Mouse (Mus musculus): ENCODE measurements around the gene Smo. TPM values are rescaled to one million over a fixed set of nuclear protein-coding genes. Genes with fewer than 3 reads are reported as not detected.
A peak's percentile ranks its signal among the peaks of the same experiment; 100 is the strongest.

Smo gene
- polyA plus RNA-seq, 1 experiment from 2014 or later, result 18.8 TPM

DNA sequence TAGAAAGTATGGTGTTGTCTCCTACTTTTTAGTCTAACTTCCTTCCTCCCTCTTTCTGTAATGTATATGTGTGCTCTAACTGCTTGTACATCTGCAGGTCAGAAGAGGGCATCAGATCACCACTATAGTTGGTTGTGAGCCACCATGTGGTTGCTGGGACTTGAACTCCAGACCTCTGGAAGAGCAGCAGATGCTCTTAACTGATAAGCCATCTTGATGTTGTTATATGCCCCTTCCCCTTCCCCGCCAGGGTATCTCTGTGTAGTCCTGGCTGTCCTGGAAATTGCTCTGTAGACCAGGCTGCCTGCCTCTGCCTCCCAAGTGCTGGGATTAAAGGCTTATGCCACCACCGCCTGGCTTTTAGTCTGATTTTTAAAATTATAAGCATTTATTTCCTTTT lies 31.6 kb downstream of the Smo start:
- Histone ChIP-seq H3K9me3 (ENCODE audit: control insufficient read depth, low read length) (no peaks in the 10 kb centered on the region), H3K27me3 (replicated peaks; ENCODE audit: control insufficient read depth, insufficient read depth, low read length) (no peaks in the 10 kb centered on the region), H3K36me3 (ENCODE audit: control insufficient read depth, insufficient read depth, low read length) (no peaks in the 10 kb centered on the region), H3K4me2 (ENCODE audit: low read depth, low read length) (no peak overlapping the region), H3K4me1 (ENCODE audit: control insufficient read depth, insufficient read depth, low read length) (0 out of 2 replicates have a peak, but pooled peaks cover 2% of the 10 kb centered on the region), H3K4me3 (ENCODE audit: low read length) (no peak overlapping the region), H3K9ac (ENCODE audit: low read depth, low read length) (no peak overlapping the region), H3K27ac (ENCODE audit: low read length) (no peak overlapping the region)
- WGBS, result 90% methylated on average over 2 of the region's 2 CpGs
- ATAC-seq, result no peak

DNA sequence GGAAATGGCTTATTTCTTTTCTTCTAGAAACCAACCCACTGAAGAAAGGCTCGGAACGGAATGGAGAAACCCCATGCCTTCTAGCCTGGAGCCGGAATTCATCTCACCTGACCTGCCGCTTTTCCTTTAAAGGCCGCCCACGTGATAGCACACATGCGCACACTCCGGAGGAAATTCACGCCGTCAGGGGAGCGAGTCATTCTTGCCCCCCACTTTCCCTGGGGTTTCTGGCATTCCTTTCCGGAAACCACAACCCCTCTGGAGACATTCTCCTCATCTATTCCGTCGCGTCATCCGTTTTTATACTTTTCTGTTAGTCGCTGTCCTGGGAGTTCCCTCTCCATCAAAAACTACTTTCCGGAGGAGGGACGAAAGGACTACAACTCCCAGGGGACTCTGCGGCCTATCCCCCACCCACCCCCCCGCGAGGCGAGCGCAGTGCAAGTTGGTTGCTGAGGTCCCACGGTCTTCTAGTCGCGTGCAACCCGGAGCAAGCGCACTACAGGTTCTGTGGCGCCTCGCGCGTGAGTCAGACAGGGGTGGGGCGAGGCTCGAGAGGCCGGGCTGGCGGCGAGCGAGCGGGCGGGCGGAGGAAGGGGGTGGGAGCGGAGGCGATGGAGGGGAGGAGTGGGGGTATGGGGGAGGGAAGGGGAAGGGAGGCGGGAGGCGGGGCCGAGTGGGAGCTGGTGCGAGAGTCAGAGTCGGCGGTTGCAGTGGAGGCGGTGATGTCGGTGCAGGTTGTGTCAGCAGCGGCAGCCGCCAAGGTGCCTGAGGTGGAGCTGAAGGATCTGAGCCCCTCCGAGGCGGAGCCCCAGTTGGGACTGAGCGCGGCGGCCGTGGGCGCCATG lies 32.7 kb downstream of the Smo start, which contains the start of gene Ahcyl2:
Gene Ahcyl2 (plus strand): TSS at position 199 of the 848 bp plus-strand sequence.
- Histone ChIP-seq H3K27me3 (replicated peaks; ENCODE audit: control insufficient read depth, insufficient read depth, low read length) (no peaks in the 10 kb centered on the region), H3K4me1 (ENCODE audit: control insufficient read depth, insufficient read depth, low read length) (0 out of 2 replicates have a peak, but pooled peaks cover 2% of the 10 kb centered on the region), H3K4me3 (ENCODE audit: low read length) (peak within 1 kb of the TSS; percentile 93), H3K9ac (ENCODE audit: low read depth, low read length) (peak within 1 kb of the TSS; percentile 86), H3K36me3 (ENCODE audit: control insufficient read depth, insufficient read depth, low read length) (no peaks in the 10 kb centered on the region), H3K27ac (ENCODE audit: low read length) (peak within 1 kb of the TSS; percentile 88), H3K4me2 (ENCODE audit: low read depth, low read length) (peak within 1 kb of the TSS; percentile 65), H3K9me3 (ENCODE audit: control insufficient read depth, low read length) (no peaks in the 10 kb centered on the region)
- peak; percentile 98 for ATAC-seq
- under 1% methylated on average over 52 of the region's 61 CpGs for WGBS

DNA sequence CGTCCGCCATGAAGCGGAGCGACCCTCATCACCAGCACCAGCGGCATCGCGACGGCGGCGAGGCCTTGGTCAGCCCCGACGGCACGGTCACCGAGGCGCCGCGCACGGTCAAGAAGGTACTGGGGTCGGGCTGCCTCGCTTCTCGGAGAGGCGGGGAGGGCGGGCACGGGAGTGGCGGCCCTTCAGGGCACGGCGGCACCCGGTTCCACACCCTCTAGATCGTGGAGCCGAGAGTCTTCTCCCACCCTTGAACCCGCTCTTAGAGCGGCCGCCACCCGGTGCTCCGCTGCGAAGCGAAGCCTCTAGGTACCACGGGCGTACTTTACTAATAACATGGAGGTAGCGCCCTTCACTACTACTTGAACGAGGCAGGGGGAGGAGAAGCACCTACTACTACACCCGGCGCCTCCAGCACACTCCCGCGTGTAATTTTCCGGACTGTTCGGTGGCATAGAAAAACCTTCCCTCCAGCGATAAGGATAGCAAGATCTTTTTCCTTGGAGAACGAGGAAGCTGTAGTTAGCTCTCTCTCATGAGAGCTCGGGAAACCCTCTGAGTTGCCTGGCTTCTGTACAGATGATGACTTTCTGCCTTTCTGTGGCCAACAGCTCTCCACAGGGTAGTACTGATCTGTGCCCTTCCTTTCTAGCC lies 33.6 kb downstream of the Smo start:
- Histone ChIP-seq H3K9me3 (ENCODE audit: control insufficient read depth, low read length) (no peaks in the 10 kb centered on the region), H3K27ac (ENCODE audit: low read length) (peak overlapping the region; percentile 88), H3K4me1 (ENCODE audit: control insufficient read depth, insufficient read depth, low read length) (0 out of 2 replicates have a peak, but pooled peaks cover 2% of the 10 kb centered on the region), H3K4me3 (ENCODE audit: low read length) (peak overlapping the region; percentile 93), H3K4me2 (ENCODE audit: low read depth, low read length) (peak overlapping the region; percentile 65), H3K9ac (ENCODE audit: low read depth, low read length) (peak overlapping the region; percentile 86), H3K36me3 (ENCODE audit: control insufficient read depth, insufficient read depth, low read length) (no peaks in the 10 kb centered on the region), H3K27me3 (replicated peaks; ENCODE audit: control insufficient read depth, insufficient read depth, low read length) (no peaks in the 10 kb centered on the region)
- WGBS, result under 1% methylated on average over 50 of the region's 50 CpGs
- peak; percentile 61 for ATAC-seq

DNA sequence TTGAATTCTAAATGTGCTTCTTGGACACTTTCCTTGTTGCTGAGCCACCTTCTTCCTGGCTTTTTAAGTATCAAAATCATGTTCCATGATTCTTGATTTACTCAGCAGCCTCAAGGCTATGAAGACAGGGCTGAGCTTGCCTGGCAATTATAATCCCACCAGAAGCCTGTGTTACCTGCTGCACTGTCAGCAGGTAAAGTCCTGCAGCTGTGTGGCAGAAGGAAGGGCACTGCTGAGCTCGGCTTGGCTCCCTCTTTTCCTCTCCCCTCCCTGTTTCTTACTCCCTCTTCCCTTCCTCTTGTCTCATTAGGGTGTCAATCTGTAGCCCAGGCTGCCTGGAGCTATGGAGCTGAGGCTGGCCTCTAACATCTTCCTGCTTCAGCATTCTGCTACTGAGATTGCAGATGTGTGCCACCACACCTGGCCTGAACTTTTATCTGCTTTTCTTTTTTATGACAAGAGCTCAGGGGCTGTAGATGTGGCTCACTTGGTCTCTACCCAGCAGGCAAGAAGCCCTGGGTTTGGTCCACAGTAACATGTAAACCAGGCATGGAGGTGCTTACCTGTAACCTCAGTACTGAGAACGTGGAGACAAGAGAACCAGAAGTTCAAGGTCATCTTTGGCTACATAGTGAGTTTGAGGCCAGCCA lies 35.5 kb downstream of the Smo start:
- no peak for ATAC-seq
- no peak overlapping the region for H3K27ac ChIP-seq (ENCODE audit: low read length)
- H3K4me3 ChIP-seq (ENCODE audit: low read length), result no peak overlapping the region
- 58% methylated on average over 2 of the region's 2 CpGs for whole genome bisulfite sequencing
- no peaks in the 10 kb centered on the region for H3K9me3 ChIP-seq (ENCODE audit: control insufficient read depth, low read length)
- H3K4me2 ChIP-seq (ENCODE audit: low read depth, low read length), result no peak overlapping the region
- no peak overlapping the region for H3K9ac ChIP-seq (ENCODE audit: low read depth, low read length)
- H3K36me3 ChIP-seq (ENCODE audit: control insufficient read depth, insufficient read depth, low read length), result no peaks in the 10 kb centered on the region
- H3K4me1 ChIP-seq (ENCODE audit: control insufficient read depth, insufficient read depth, low read length), result 0 out of 2 replicates have a peak, but pooled peaks cover 2% of the 10 kb centered on the region
- no peaks in the 10 kb centered on the region for H3K27me3 ChIP-seq (replicated peaks; ENCODE audit: control insufficient read depth, insufficient read depth, low read length)

DNA sequence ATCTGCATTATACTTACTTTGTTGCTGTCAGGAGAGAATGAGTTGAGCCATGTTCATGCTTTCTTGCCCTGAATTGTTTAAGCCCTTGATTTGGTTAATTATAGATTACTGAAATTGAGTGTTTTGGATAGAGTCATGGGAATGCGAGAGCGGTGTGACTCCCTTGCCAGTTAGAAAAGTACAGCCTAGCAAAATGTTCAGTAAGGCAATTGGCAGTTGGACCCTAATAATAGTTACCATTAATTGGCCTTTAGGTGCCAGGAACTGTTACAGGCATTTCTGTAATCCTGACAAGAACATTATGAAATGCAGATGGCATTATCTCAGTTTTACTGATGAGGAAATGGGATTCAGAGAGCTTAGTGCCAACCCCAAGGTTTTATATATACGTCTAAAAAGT lies 36.9 kb downstream of the Smo start:
- Histone ChIP-seq H3K4me1 (ENCODE audit: control insufficient read depth, insufficient read depth, low read length) (0 out of 2 replicates have a peak, but pooled peaks cover 2% of the 10 kb centered on the region), H3K4me2 (ENCODE audit: low read depth, low read length) (no peak overlapping the region), H3K27me3 (replicated peaks; ENCODE audit: control insufficient read depth, insufficient read depth, low read length) (no peaks in the 10 kb centered on the region), H3K9ac (ENCODE audit: low read depth, low read length) (no peak overlapping the region), H3K27ac (ENCODE audit: low read length) (no peak overlapping the region), H3K36me3 (ENCODE audit: control insufficient read depth, insufficient read depth, low read length) (no peaks in the 10 kb centered on the region), H3K9me3 (ENCODE audit: control insufficient read depth, low read length) (no peaks in the 10 kb centered on the region), H3K4me3 (ENCODE audit: low read length) (no peak overlapping the region)
- 83% methylated on average over 3 of the region's 3 CpGs for WGBS
- ATAC-seq, result no peak

DNA sequence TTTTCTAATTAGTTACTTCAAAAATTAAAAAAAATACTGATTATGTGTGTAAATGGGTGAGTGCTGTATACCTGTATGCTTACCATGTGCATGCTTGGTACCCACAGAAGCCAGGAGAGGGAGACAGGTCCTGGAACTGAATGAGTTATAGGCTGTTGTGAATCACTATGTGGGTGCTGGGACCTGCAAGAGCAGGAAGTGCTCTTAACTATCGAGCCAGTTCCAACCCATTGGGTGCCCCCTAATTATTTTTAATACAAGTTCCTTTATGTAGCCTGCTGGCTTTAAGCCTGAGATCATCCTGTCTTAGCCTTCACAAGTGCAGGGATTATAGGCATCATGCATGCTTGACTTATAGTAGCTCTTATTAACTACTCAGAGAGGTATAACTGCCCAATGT lies 38.9 kb downstream of the Smo start:
- H3K36me3 ChIP-seq (ENCODE audit: control insufficient read depth, insufficient read depth, low read length), result no peaks in the 10 kb centered on the region
- H3K9me3 ChIP-seq (ENCODE audit: control insufficient read depth, low read length), result no peaks in the 10 kb centered on the region
- no peak overlapping the region for H3K27ac ChIP-seq (ENCODE audit: low read length)
- no peak overlapping the region for H3K4me3 ChIP-seq (ENCODE audit: low read length)
- ATAC-seq, result no peak
- no peaks in the 10 kb centered on the region for H3K27me3 ChIP-seq (replicated peaks; ENCODE audit: control insufficient read depth, insufficient read depth, low read length)
- H3K9ac ChIP-seq (ENCODE audit: low read depth, low read length), result no peak overlapping the region
- 85% methylated on average over 1 of the region's 1 CpGs for WGBS
- no peak overlapping the region for H3K4me2 ChIP-seq (ENCODE audit: low read depth, low read length)
- 0 out of 2 replicates have a peak, but pooled peaks cover 2% of the 10 kb centered on the region for H3K4me1 ChIP-seq (ENCODE audit: control insufficient read depth, insufficient read depth, low read length)

DNA sequence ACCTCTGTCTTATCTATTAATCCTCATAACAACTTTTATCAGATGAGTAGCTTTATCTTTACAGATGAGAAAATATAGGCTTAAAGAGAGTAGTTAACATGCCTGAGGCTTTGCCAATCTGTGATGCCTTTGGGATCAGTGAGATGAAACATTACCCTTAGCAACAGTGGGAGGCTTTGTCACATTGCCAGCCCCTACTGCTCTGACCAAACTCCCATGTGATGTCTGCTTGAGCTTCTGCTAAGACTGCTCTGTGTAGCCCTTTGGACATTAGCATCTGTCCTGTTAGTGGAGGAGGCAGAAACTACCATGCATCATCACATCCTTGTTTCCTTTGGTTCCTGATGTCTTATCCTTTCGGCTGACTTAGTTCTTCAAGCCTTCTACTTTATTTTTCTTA lies 40.3 kb downstream of the Smo start:
- WGBS, result 76% methylated on average over 1 of the region's 1 CpGs
- no peak for ATAC-seq
- no peak overlapping the region for H3K4me2 ChIP-seq (ENCODE audit: low read depth, low read length)

DNA sequence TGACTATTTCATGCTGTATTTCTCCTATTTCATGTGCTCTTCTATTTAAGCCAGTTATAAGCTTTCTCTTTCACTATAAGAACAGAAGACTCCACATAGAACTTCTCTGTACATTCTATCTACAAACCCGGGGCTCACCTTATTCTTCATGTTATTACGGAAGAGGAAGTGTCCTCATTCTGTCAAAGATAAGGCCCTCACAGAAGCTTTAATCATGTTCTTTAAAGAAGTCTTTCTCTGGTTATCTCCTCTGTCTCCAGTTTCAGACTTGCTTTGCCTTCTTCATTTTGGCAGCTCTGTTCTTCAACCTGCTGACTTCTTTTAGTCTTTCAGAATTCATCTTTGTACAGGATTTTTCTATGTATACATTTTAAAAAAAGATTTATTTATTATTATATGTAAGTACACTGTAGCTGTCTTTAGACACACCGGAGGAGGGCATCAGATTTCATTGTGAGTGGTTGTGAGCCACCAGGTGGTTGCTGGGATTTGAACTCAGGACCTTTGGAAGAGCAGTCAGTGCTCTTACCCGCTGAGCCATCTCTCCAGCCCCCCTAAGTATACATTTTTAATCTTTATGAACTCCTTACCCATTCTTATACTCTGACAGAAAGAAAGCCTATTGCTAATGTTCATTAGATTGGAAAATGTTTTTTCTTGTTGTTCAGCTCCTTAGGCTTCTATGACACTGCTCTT lies 41.4 kb downstream of the Smo start:
- H3K36me3 ChIP-seq (ENCODE audit: control insufficient read depth, insufficient read depth, low read length), result no peaks in the 10 kb centered on the region
- H3K4me3 ChIP-seq (ENCODE audit: low read length), result no peak overlapping the region
- no peaks in the 10 kb centered on the region for H3K4me1 ChIP-seq (ENCODE audit: control insufficient read depth, insufficient read depth, low read length)
- 81% methylated on average over 4 of the region's 4 CpGs for WGBS
- ATAC-seq, result no peak
- no peak overlapping the region for H3K9ac ChIP-seq (ENCODE audit: low read depth, low read length)
- no peaks in the 10 kb centered on the region for H3K27me3 ChIP-seq (replicated peaks; ENCODE audit: control insufficient read depth, insufficient read depth, low read length)
- no peaks in the 10 kb centered on the region for H3K9me3 ChIP-seq (ENCODE audit: control insufficient read depth, low read length)
- no peak overlapping the region for H3K4me2 ChIP-seq (ENCODE audit: low read depth, low read length)
- no peak overlapping the region for H3K27ac ChIP-seq (ENCODE audit: low read length)

More for the DNA sequence above, 40.3 kb downstream of the Smo start:
- Histone ChIP-seq H3K36me3 (ENCODE audit: control insufficient read depth, insufficient read depth, low read length) (no peaks in the 10 kb centered on the region), H3K4me1 (ENCODE audit: control insufficient read depth, insufficient read depth, low read length) (no peaks in the 10 kb centered on the region), H3K9me3 (ENCODE audit: control insufficient read depth, low read length) (no peaks in the 10 kb centered on the region), H3K27ac (ENCODE audit: low read length) (no peak overlapping the region), H3K4me3 (ENCODE audit: low read length) (no peak overlapping the region), H3K9ac (ENCODE audit: low read depth, low read length) (no peak overlapping the region), H3K27me3 (replicated peaks; ENCODE audit: control insufficient read depth, insufficient read depth, low read length) (no peaks in the 10 kb centered on the region)

DNA sequence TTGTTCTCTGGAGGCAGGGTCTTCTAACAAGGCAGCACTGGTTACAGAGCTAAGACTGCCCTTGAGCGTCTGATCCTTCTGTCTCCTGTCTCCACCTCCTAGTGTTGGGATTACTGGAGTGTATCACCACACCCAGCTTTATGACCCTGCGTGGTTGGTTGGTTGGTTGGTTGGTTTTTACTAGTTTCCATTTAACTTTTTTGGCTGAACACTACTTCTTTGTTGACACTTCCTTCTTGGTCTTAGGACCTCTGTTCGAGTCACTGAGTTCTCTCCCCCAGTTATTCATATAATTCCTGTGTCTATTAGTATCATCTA lies 41.9 kb downstream of the Smo start:
- Histone ChIP-seq H3K4me1 (ENCODE audit: control insufficient read depth, insufficient read depth, low read length) (no peaks in the 10 kb centered on the region), H3K4me2 (ENCODE audit: low read depth, low read length) (no peak overlapping the region), H3K9me3 (ENCODE audit: control insufficient read depth, low read length) (no peaks in the 10 kb centered on the region), H3K4me3 (ENCODE audit: low read length) (no peak overlapping the region), H3K36me3 (ENCODE audit: control insufficient read depth, insufficient read depth, low read length) (no peaks in the 10 kb centered on the region), H3K27ac (ENCODE audit: low read length) (no peak overlapping the region), H3K9ac (ENCODE audit: low read depth, low read length) (no peak overlapping the region), H3K27me3 (replicated peaks; ENCODE audit: control insufficient read depth, insufficient read depth, low read length) (no peaks in the 10 kb centered on the region)
- no peak for ATAC-seq
- 77% methylated on average over 3 of the region's 3 CpGs for WGBS
